Mouse (Mus musculus) MEL (cell line): ENCODE measurements around the gene Mrps18a. TPM values are rescaled to one million over a fixed set of nuclear protein-coding genes. Genes with fewer than 3 reads are reported as not detected.

Experiments
- DNase-seq: peaks from one replicate; pipeline ENCODE4 v3.0.0; 2011; ENCODE audit warnings: low read depth, low spot score
- H3K27ac ChIP-seq: 2 replicates; pipeline ENCODE4 v1.5.1; 2012; ENCODE audit warnings: low read depth, mild to moderate bottlenecking, control low read depth, low read length, moderate library complexity; ENCODE audit not compliant: control insufficient read depth
- H3K27me3 ChIP-seq, 2 experiments: fragments of 150-350 bp in 1 of 2; sonication (generic) in 1 of 2; 2 replicates each; pipeline ENCODE4 v1.6.1; 2012; ENCODE audit warnings: low read length in 2 of 2, mild to moderate bottlenecking in 2 of 2, improper control_type of control experiment in 1 of 2, moderate library complexity in 1 of 2; ENCODE audit not compliant: insufficient read depth in 2 of 2, control insufficient read depth in 1 of 2
- H3K36me3 ChIP-seq, 2 experiments: 2 replicates each; pipeline ENCODE4 v1.6.1; 2012 to 2014; ENCODE audit warnings: low read length in 2 of 2, improper control_type of control experiment in 1 of 2, inconsistent platforms in 1 of 2, mild to moderate bottlenecking in 1 of 2; ENCODE audit not compliant: insufficient read depth in 2 of 2, control insufficient read depth in 1 of 2
- H3K4me1 ChIP-seq, 2 experiments: fragments of 150-350 bp in 1 of 2; sonication (generic) in 1 of 2; 2 replicates each; pipeline ENCODE4 v1.6.1; 2012; ENCODE audit warnings: low read length in 2 of 2, improper control_type of control experiment in 1 of 2, mild to moderate bottlenecking in 1 of 2; ENCODE audit not compliant: insufficient read depth in 2 of 2, control insufficient read depth in 1 of 2
- H3K4me3 ChIP-seq, 2 experiments: fragments of 150-350 bp in 1 of 2; sonication (generic) in 1 of 2; 2 replicates each; pipeline ENCODE4 v1.5.1; 2012; ENCODE audit warnings: low read depth in 2 of 2, low read length in 2 of 2, mild to moderate bottlenecking in 2 of 2, moderate library complexity in 2 of 2, control low read depth in 1 of 2, improper control_type of control experiment in 1 of 2; ENCODE audit not compliant: control insufficient read depth in 1 of 2, insufficient read depth in 1 of 2
- H3K79me2 ChIP-seq: 2 replicates; pipeline ENCODE4 v1.6.1; 2012; ENCODE audit warnings: mild to moderate bottlenecking, low read length, moderate library complexity; ENCODE audit not compliant: control insufficient read depth, poor library complexity, insufficient read depth
- H3K9ac ChIP-seq: 2 replicates; pipeline ENCODE4 v1.6.1; 2012; ENCODE audit warnings: low read depth, mild to moderate bottlenecking, control low read depth, low read length, moderate library complexity; ENCODE audit not compliant: control insufficient read depth, poor library complexity, severe bottlenecking
- H3K9me3 ChIP-seq: fragments of 150-350 bp; sonication (generic); replicated peaks from 2 replicates; pipeline ENCODE4 v1.6.1; 2012; ENCODE audit warnings: mild to moderate bottlenecking, low read length, improper control_type of control experiment, moderate library complexity; ENCODE audit not compliant: insufficient read depth
- CHD2 ChIP-seq: IDR thresholded peaks from 2 replicates; pipeline ENCODE4 v1.6.1; 2011; ENCODE audit warnings: low read length, improper control_type of control experiment
- CTCF ChIP-seq, 3 experiments: IDR thresholded peaks in 2 of 3; conservative IDR thresholded peaks in 1 of 3; 2 replicates each; pipeline ENCODE4 v1.5.1; 2011 to 2012; ENCODE audit warnings: low read length in 3 of 3, low read depth in 2 of 3, mild to moderate bottlenecking in 2 of 3, improper control_type of control experiment in 1 of 3, inconsistent platforms in 1 of 3, mixed read lengths in 1 of 3, moderate library complexity in 1 of 3; ENCODE audit not compliant: control insufficient read depth in 1 of 3, insufficient read depth in 1 of 3, poor library complexity in 1 of 3, severe bottlenecking in 1 of 3
- ELF1 ChIP-seq: IDR thresholded peaks from 2 replicates; pipeline ENCODE4 v1.6.1; 2014; ENCODE audit warnings: low read depth, mild to moderate bottlenecking, inconsistent platforms, low read length, improper control_type of control experiment, moderate library complexity
- GATA1 ChIP-seq: IDR thresholded peaks from 2 replicates; pipeline ENCODE4 v1.6.1; 2011; ENCODE audit warnings: low read depth, low read length, improper control_type of control experiment
- JUND ChIP-seq: IDR thresholded peaks from 2 replicates; pipeline ENCODE4 v1.6.1; 2011; ENCODE audit warnings: low read depth, mild to moderate bottlenecking, improper control_type of control experiment, low read length
- KAT2A ChIP-seq: conservative IDR thresholded peaks from 2 replicates; pipeline ENCODE4 v1.6.1; 2012; ENCODE audit warnings: low read depth, low read length, improper control_type of control experiment, inconsistent platforms
- MAFK ChIP-seq: IDR thresholded peaks from 2 replicates; pipeline ENCODE4 v1.6.1; 2011; ENCODE audit warnings: low read depth, mild to moderate bottlenecking, low read length, improper control_type of control experiment, borderline replicate concordance
- MAZ ChIP-seq: IDR thresholded peaks from 2 replicates; pipeline ENCODE4 v1.6.1; 2012; ENCODE audit warnings: low read depth, mild to moderate bottlenecking, inconsistent platforms, low read length, improper control_type of control experiment
- MEF2A ChIP-seq: IDR thresholded peaks from 2 replicates; pipeline ENCODE4 v1.6.1; 2014; ENCODE audit warnings: low read depth, mild to moderate bottlenecking, inconsistent platforms, low read length, improper control_type of control experiment; ENCODE audit not compliant: poor library complexity, insufficient replicate concordance, severe bottlenecking; ENCODE audit errors: extremely low read depth
- MXI1 ChIP-seq: IDR thresholded peaks from 2 replicates; pipeline ENCODE4 v1.6.1; 2011; ENCODE audit warnings: mild to moderate bottlenecking, low read depth, low read length, improper control_type of control experiment
- NELFE ChIP-seq: IDR thresholded peaks from 2 replicates; pipeline ENCODE4 v1.6.1; 2011; ENCODE audit warnings: low read depth, low read length, improper control_type of control experiment
- POLR2A ChIP-seq, 2 experiments: IDR thresholded peaks; 2 replicates each; pipeline ENCODE4 v1.6.1; 2011 to 2012; ENCODE audit warnings: low read length in 2 of 2, mild to moderate bottlenecking in 2 of 2, control low read depth in 1 of 2, improper control_type of control experiment in 1 of 2, low read depth in 1 of 2, moderate library complexity in 1 of 2; ENCODE audit not compliant: control insufficient read depth in 1 of 2, insufficient read depth in 1 of 2, poor library complexity in 1 of 2
- POLR2AphosphoS2 ChIP-seq: IDR thresholded peaks from 2 replicates; pipeline ENCODE4 v1.6.1; 2011; ENCODE audit warnings: low read length, improper control_type of control experiment
- RAD21 ChIP-seq: IDR thresholded peaks from 2 replicates; pipeline ENCODE4 v1.6.1; 2011; ENCODE audit warnings: mild to moderate bottlenecking, low read depth, low read length, improper control_type of control experiment
- SMC3 ChIP-seq: IDR thresholded peaks from 2 replicates; pipeline ENCODE4 v1.6.1; 2011; ENCODE audit warnings: low read depth, low read length, improper control_type of control experiment
- TAL1 ChIP-seq: IDR thresholded peaks from 2 replicates; pipeline ENCODE4 v1.6.1; 2012; ENCODE audit warnings: mild to moderate bottlenecking, inconsistent platforms, low read length, moderate library complexity, mixed read lengths
- TCF12 ChIP-seq: IDR thresholded peaks from 2 replicates; pipeline ENCODE4 v1.6.1; 2014; ENCODE audit warnings: low read depth, mild to moderate bottlenecking, inconsistent platforms, low read length, improper control_type of control experiment, moderate library complexity
- UBTF ChIP-seq: IDR thresholded peaks from 2 replicates; pipeline ENCODE4 v1.6.1; 2012; ENCODE audit warnings: low read depth, mild to moderate bottlenecking, inconsistent platforms, low read length, improper control_type of control experiment, moderate library complexity, borderline replicate concordance; ENCODE audit not compliant: insufficient read depth
- ZC3H11A ChIP-seq: IDR thresholded peaks from 2 replicates; pipeline ENCODE4 v1.6.1; 2012; ENCODE audit warnings: low read depth, mild to moderate bottlenecking, inconsistent platforms, low read length, improper control_type of control experiment
- ZMIZ1 ChIP-seq: IDR thresholded peaks from 2 replicates; pipeline ENCODE4 v1.6.1; 2012; ENCODE audit warnings: low read depth, mild to moderate bottlenecking, inconsistent platforms, low read length, improper control_type of control experiment, moderate library complexity
- ZNF384 ChIP-seq: IDR thresholded peaks from 2 replicates; pipeline ENCODE4 v1.6.1; 2012; ENCODE audit warnings: low read depth, mild to moderate bottlenecking, inconsistent platforms, low read length, improper control_type of control experiment
- polyA plus RNA-seq, 2 experiments: library from polyadenylated mRNA; stranded (reverse) in 1 of 2; unstranded in 1 of 2; fragments of >175 nt in 1 of 2; fragments of >200 nt in 1 of 2; gene quantifications; 2 replicates each; pipeline versions ENCODE4 v1.2.1 to v1.2.4; 2012; ENCODE audit warnings: low replicate concordance in 2 of 2, low read depth in 1 of 2; ENCODE audit not compliant: insufficient read length in 2 of 2, insufficient read depth in 1 of 2, missing spikeins in 1 of 2
- total RNA-seq: library from RNA; depleted of rRNA; stranded (reverse); fragments of 300-350 nt; gene quantifications from 2 replicates; pipeline ENCODE4 v1.2.3, GENCODE M21; 2012

Gene Mrps18a
- total and polyA plus RNA-seq, 3 experiments, result 159 to 181 TPM; not detected in 1

DNA sequence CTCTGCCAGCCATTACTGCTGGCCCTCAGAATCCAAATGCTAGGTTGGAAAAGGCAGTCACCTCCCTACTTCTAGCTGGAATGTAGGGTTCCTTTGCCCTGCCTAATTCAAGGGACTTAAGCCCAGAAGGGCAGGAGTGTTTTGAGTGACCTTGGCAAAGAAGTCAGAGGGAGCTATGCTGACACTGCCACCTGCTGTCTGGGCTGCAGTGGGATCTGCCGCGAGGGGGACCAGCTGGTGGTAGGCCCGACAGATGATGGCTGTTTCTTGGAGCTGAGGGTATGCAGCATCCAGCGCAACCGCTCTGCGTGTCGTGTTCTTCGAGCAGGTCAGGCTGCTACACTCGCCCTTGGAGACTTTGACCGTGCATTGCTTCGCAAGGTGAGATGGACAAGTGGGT is 56.2 kb downstream of the Mrps18a start:
- H3K4me1 ChIP-seq, result peaks cover 13 to 24% of the 10 kb centered on the region in 2 experiments; a peak in 3 of 4 replicates
- DNase-seq, result no peak
- no peak overlapping the region for H3K27ac ChIP-seq
- TF ChIP-seq SMC3, result peak; percentile 52
- peak; percentile 26 for TF ChIP-seq RAD21
- no peak for TF ChIP-seq ELF1
- TF ChIP-seq POLR2AphosphoS2, result no peak
- TF ChIP-seq TAL1, result no peak
- no peak for TF ChIP-seq ZC3H11A
- no peak for TF ChIP-seq POLR2A (IDR thresholded peaks at IDR 0.05; ENCODE audit: control insufficient read depth in 1 of 2, insufficient read depth in 1 of 2, low read depth in 1 of 2, low read length in 2 of 2, poor library complexity in 1 of 2)
- TF ChIP-seq KAT2A, result no peak
- no peak for TF ChIP-seq UBTF
- no peak for TF ChIP-seq TCF12
- no peak for TF ChIP-seq ZNF384
- no peak for TF ChIP-seq MEF2A
- no peak for TF ChIP-seq JUND
- no peak for TF ChIP-seq ZMIZ1
- no peak for TF ChIP-seq MAFK
- no peak for TF ChIP-seq GATA1
- TF ChIP-seq CHD2, result no peak
- TF ChIP-seq CTCF (IDR thresholded peaks at IDR 0.05 in 2 of 3, conservative IDR thresholded peaks at IDR 0.05 in 1 of 3; ENCODE audit: control insufficient read depth in 1 of 3, insufficient read depth in 1 of 3, low read depth in 2 of 3, low read length in 3 of 3, poor library complexity in 1 of 3, severe bottlenecking in 1 of 3), result peak in 2 of 3 experiments; percentile 37 to 46; a peak in 4 of 6 replicates
- TF ChIP-seq NELFE, result no peak
- no peak for TF ChIP-seq MAZ
- no peaks in the 10 kb centered on the region for H3K9me3 ChIP-seq
- no peaks in the 10 kb centered on the region for H3K27me3 ChIP-seq
- peaks cover 3% of the 10 kb centered on the region; the same call in 1 of the 2 replicates for H3K79me2 ChIP-seq
- H3K4me3 ChIP-seq, result no peak overlapping the region
- H3K36me3 ChIP-seq, result peaks cover 0 to 17% of the 10 kb centered on the region in 2 experiments
- no peak overlapping the region for H3K9ac ChIP-seq

DNA sequence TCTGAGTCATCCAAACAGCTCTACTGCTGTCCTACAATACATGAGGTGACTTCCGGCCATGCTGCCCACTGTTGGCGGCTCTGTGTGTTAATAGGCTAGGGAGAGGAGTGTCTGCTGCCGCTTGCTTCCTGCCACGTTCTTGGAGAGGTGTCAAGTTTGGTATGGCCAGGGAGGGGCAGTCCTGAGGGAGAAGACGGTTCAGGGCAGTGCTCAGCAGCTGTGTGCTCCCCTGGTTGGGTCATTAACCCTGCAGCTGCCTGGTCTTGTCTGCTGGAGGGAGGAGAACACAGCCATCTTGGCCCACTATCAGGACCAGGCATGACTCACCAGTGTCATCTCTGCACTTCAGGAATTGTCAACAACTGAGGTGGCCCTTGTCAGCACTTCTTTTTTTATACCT is 57.5 kb downstream of the Mrps18a start:
- no peak overlapping the region for H3K4me3 ChIP-seq
- H3K36me3 ChIP-seq, result peaks cover 0 to 10% of the 10 kb centered on the region in 2 experiments
- TF ChIP-seq KAT2A (no peak), MXI1 (no peak), POLR2AphosphoS2 (0 out of 2 replicates have a peak, but pooled peaks have one; percentile 3)
- peaks cover 2% of the 10 kb centered on the region; the same call in 1 of the 2 replicates for H3K79me2 ChIP-seq
- no peak for DNase-seq
- H3K27ac ChIP-seq, result no peak overlapping the region
- H3K9me3 ChIP-seq, result no peaks in the 10 kb centered on the region
- H3K4me1 ChIP-seq, result peaks cover 3 to 14% of the 10 kb centered on the region in 2 experiments; a peak in 3 of 4 replicates
- H3K9ac ChIP-seq, result no peak overlapping the region
- no peaks in the 10 kb centered on the region for H3K27me3 ChIP-seq
